Mouse (Mus musculus) heart, adult 11 months (tissue): ENCODE measurements around the gene Trmt13.
"Not testable (repeated sequence)": the region's sequence is repeated elsewhere in the genome, so short reads cannot be mapped to it uniquely, and the experiment has no call there.

ENCODE experiments used
- DNase-seq: peaks from one replicate; pipeline ENCODE4 v3.0.0; 2022

Gene Trmt13

DNA sequence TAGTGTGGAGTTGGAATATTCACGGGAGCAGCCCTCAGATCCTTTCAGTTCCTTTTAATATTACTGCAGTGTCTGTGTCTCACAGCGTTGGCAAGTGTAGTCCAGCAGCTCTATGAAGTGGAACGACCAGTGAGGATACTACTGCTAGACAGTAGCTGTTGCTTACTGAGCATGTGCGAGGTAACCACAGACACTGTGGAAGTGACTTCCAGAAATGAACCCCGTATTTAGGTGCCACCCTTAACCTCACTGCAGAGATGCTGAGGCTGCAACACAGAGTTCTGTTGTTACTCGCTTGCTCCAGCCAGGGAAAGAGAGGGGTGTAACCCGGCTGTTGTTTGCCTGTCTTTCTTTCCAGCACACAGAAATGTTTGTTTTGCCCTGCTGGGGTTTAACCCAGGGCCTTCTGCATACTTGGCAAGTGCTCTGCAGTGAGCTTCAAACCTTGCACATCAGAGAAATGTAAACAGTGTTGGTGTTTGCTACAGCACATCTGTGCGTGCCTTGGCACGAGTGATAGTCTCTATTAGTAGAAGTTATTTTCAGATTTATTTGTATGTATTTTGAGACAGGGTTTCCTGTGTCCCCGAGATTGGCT is at the start of gene Trmt13:
Gene Trmt13, minus strand, starts transcription at position 293 of the 598 bp plus-strand sequence.
- DNase-seq: peak; percentile 94

- DNase-seq: peak; percentile 100
Observed at GRCm38 (mm10) chr3:116662463-116662863, 48.1 kb upstream of the Trmt13 start, which contains the start of gene Mfsd14a. Mfsd14a (minus strand) TSS chr3:116662677.

- no peak for DNase-seq
Observed at GRCm38 (mm10) chr3:116661870-116662414, 47.6 kb upstream of the Trmt13 start.

DNA sequence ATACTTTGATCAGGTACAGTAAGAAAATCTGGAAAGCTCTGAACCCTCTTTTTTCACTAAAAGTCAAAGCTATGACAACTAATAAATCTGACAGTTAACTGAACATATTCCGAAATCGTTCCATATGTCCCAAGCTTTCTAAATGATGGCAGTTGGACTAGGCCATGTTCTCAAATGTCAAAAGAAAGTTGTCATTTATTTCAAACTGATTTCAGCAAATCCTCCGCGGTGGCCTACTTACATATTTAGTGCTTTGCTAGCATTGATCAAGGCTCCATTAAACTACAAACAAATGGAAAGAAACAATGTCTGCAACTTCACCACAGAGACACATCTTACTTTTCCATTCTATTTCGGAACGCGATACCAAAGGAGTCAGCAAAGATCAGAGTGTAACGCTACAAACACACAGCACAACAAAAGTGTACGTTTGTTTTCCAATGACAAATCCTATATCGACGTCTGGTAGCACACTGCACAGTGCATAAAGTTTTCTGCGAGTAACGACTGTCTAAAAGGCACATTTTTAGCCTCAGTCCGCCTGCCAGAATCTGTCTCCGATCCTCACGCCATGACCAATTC is 47.0 kb upstream of the Trmt13 start:
- no peak for DNase-seq

- peak; percentile 33 for DNase-seq
Observed at GRCm38 (mm10) chr3:116659856-116660430, 45.6 kb upstream of the Trmt13 start.

- peak; percentile 45 for DNase-seq
Observed at GRCm38 (mm10) chr3:116658928-116659565, 44.7 kb upstream of the Trmt13 start.

GRCm38 (mm10) chr3:116656184-116656965 is 42.0 kb upstream of the Trmt13 start:
- peak; percentile 66 for DNase-seq

- DNase-seq: not testable (repeated sequence)
Observed at GRCm38 (mm10) chr3:116654051-116654450, 39.7 kb upstream of the Trmt13 start.

- peak; percentile 85 for DNase-seq
Observed at GRCm38 (mm10) chr3:116653278-116653945, 39.0 kb upstream of the Trmt13 start.

DNA sequence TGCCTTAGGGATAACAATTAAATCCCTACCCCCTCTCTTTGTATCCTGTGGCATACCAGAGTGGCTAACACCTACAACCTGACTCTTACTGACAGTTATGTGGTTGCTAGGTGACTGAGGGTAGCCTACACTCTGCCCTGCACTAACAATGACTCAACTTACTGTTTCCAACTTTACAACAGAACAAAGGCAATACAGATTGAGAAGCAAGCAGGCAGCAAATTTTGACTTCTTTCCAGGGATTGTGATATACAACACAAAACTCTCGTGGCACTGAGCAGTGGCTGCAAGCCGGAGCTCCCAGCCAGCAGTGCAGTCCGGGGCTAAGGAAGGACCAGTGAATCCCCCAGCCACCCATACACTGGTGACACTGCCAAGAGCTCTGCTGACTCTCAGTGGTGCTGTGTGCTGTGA is 37.7 kb upstream of the Trmt13 start:
- DNase-seq: peak; percentile 60

- DNase-seq: peak; percentile 46
Observed at GRCm38 (mm10) chr3:116650698-116651097, 36.3 kb upstream of the Trmt13 start.

DNA sequence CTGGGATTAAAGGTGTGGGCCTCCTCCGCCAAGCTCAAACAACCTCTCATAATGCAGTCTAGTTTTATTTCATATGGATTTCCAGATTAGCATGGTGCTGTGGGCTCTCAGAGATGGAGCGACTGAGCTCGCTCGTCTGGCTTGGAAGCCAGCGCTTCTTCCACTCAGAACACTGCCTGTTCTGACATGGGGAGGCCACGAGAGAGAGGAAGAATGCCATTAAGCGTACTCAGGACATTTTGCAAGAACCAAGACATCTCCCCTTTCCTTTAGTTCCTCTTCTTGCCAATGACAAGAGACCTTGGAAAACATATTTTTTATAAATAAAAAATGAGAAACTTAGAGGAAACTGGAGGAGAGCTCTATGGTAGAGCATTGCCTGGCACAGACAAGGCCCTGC is 34.4 kb upstream of the Trmt13 start:
- peak; percentile 66 for DNase-seq

- peak; percentile 58 for DNase-seq
Observed at GRCm38 (mm10) chr3:116646387-116646786, 32.0 kb upstream of the Trmt13 start.

GRCm38 (mm10) chr3:116642373-116642772 is 28.0 kb upstream of the Trmt13 start:
- DNase-seq: no peak

GRCm38 (mm10) chr3:116641811-116642371 is 27.5 kb upstream of the Trmt13 start:
- peak; percentile 93 for DNase-seq

DNA sequence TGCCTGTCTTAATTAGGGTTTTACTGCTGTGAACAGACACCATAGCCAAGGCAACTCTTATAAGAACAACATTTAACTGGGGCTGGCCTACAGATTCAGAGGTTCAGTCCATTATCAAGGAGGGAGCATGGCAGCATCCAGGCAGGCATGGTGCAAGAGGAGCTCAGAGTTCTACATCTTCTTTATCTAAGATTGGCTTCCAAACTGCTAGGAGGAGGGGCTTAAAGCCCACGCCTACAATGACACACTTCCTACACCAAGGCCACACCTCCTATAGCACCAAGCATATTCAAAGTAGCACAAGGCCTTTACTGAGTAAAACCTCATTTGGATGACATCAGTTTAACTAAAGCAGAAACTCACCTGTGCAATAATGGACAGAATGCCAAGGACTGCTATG is 25.6 kb upstream of the Trmt13 start:
- peak; percentile 70 for DNase-seq

DNA sequence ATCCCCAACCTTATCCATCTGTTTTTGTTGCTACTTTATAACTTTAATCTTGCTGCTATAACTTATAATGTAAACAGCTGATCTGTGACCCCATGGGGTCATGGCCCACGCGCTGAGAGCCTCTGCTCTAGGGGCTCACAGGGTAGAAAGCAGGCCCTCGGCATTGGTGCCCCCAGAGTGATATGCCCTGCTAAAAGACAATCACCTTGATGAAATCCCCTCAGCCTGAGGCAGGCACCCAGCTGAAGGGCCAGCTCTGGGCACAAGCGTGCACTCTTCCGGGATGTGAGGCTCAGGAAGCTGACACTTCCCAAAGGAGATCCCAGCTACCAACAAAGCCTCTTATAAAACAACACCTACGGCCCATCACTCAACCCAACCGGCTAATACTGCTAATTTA is 24.2 kb upstream of the Trmt13 start:
- DNase-seq: peak; percentile 91

- DNase-seq: no peak
Observed at GRCm38 (mm10) chr3:116637693-116638476, 23.5 kb upstream of the Trmt13 start.

DNA sequence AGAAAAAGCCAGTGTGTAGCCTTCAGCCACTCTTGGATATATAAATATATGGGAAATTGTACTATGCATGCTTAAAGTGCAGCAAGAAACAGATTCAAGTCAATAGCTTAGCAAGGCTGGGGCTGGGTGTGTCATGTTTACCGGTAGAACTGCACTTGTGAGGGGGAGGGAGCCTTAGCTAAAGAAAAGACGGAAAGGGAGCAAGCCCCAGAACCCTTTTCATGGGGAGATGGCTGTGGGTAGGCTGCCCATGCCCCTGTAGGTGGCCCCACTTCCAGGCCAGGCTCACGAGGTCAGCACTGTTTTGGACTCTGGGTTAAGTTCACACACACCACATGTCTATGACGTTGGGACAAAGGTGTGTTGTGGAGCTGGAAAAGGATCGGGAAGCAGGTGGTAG is 21.4 kb upstream of the Trmt13 start:
- DNase-seq: peak; percentile 82

GRCm38 (mm10) chr3:116634853-116635252 is 20.5 kb upstream of the Trmt13 start:
- peak; percentile 82 for DNase-seq

DNA sequence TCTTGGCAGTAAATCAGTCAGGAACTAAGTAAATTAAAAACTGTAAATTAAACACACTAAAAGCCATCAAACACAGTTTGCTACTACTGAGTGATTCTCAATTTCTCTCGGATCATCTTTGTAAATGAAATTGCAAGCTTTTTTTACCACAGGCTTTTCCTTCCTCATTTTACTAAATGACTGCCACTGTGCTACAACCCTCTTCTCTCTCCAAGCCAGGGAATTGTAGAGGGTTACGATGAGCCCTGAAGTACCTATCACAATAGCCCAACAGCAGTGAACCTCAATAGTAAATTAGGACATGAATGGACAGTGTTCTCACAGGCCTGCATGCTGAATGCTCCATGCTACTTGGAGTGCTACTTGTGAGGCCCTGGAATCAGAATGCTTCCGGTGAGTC is 19.7 kb upstream of the Trmt13 start:
- DNase-seq: no peak
